Mouse (Mus musculus) testis, adult 2 months (tissue): Measurements from ENCODE around the gene Foxj2.

Source experiments
- CTCF ChIP-seq: fragments of 200-500 bp; IDR thresholded peaks from 2 replicates; pipeline ENCODE4 v1.5.1; 2012; ENCODE audit warnings: low read depth, mild to moderate bottlenecking, inconsistent platforms, low read length, moderate library complexity; ENCODE audit not compliant: control insufficient read depth, insufficient read depth, insufficient replicate concordance
- POLR2A ChIP-seq: fragments of 200-500 bp; IDR thresholded peaks from 2 replicates; pipeline ENCODE4 v1.6.1; 2012; ENCODE audit warnings: low read depth, mild to moderate bottlenecking, inconsistent platforms, low read length, moderate library complexity; ENCODE audit not compliant: control insufficient read depth

DNA sequence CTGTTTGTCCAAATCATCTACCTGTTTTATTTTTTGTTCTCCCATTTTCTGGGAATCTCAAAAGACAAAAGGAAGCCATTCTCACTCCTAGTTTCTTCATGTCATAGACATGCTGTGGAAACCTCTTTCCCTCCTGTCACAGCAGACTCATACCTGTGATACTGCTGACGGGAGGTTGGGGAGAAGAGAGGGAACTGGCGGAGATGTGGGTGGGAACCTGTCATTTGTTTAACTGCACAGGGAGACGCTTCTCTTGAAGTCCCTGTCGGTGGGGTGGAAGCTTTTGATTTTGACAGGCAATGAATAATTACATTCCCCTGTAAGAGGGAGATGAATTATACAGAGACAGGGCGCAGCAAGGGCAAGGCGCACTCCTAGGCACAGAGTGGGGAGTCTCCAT lies 24.0 kb downstream of the Foxj2 start:
- TF ChIP-seq POLR2A = no peak
- no peak for TF ChIP-seq CTCF
